8 mouse cellular contexts compared by ENCODE assay signal in genomic region chr5:138195463-138195862, GRCm38 (mm10). TPM values are rescaled to one million over a fixed set of nuclear protein-coding genes. Genes with fewer than 3 reads are reported as not detected.
A peak's percentile ranks its signal among the peaks of the same experiment; 100 is the strongest.
DNase-seq lines count a peak whose midpoint lies in the region; ATAC-seq and TF ChIP-seq lines count a peak whose summit lies in the region.

No protein-coding gene starts in this region.

- no peaks in the 10 kb centered on the region for H3K27me3 ChIP-seq in forebrain, embryonic 13.5 days
- no peaks in the 10 kb centered on the region for H3K27me3 ChIP-seq in limb, embryonic 14.5 days (ENCODE audit: control insufficient read depth, insufficient read depth, low read length)

- H3K9me3 ChIP-seq in forebrain, embryonic 13.5 days (replicated peaks) = no peaks in the 10 kb centered on the region
- no peaks in the 10 kb centered on the region for H3K9me3 ChIP-seq in limb, embryonic 14.5 days (ENCODE audit: control insufficient read depth, low read length)

- ATAC-seq in forebrain, embryonic 13.5 days = no peak
- ATAC-seq in limb, embryonic 14.5 days (ENCODE audit: low FRiP score, low read depth) = no peak

- peak overlapping the region; percentile 96 for H3K4me2 ChIP-seq in forebrain, embryonic 13.5 days
- peak overlapping the region; percentile 92 for H3K4me2 ChIP-seq in limb, embryonic 14.5 days (replicated peaks; ENCODE audit: low read depth, low read length, severe bottlenecking)

- no peak overlapping the region; the same call in 1 of the 2 replicates for H3K27ac ChIP-seq in left cerebral cortex, adult 2 months
- H3K27ac ChIP-seq in forebrain, embryonic 13.5 days = peak overlapping the region; percentile 81; the same call in 1 of the 2 replicates
- no peak overlapping the region for H3K27ac ChIP-seq in limb, embryonic 14.5 days (replicated peaks; ENCODE audit: low read depth, low read length)
- H3K27ac ChIP-seq in olfactory bulb, adult 2 months (ENCODE audit: insufficient read depth, low read depth, low read length) = peak overlapping the region; percentile 94; the same call in 1 of the 2 replicates

- H3K4me1 ChIP-seq in forebrain, embryonic 13.5 days = peaks cover 16% of the 10 kb centered on the region
- H3K4me1 ChIP-seq in limb, embryonic 14.5 days (ENCODE audit: control insufficient read depth, insufficient read depth, low read length) = peaks cover 11% of the 10 kb centered on the region; the same call in 1 of the 2 replicates
- peaks cover 3% of the 10 kb centered on the region; the same call in 1 of the 2 replicates for H3K4me1 ChIP-seq in olfactory bulb, adult 2 months (ENCODE audit: control insufficient read depth, insufficient read depth, low read length)

- TF ChIP-seq POLR2A in limb, embryonic 14.5 days (IDR thresholded peaks at IDR 0.05; ENCODE audit: borderline replicate concordance, extremely low read depth, insufficient read depth, insufficient read length) = no peak
- TF ChIP-seq POLR2A in olfactory bulb, adult 2 months (IDR thresholded peaks at IDR 0.05; ENCODE audit: insufficient read depth, low read depth, low read length) = no peak

- DNase-seq in left cerebral cortex, adult 2 months (ENCODE audit: extremely low spot score in 1 of 2, low spot score in 2 of 2) = no peak
- no peak for DNase-seq in left cerebral cortex, adult 8-10 months (ENCODE audit: low spot score in 2 of 2)
- no peak for DNase-seq in limb, embryonic 14.5 days (ENCODE audit: low spot score)
- no peak for DNase-seq in left cerebral cortex, postnatal 36 days (ENCODE audit: low spot score in 2 of 2)
- no peak for DNase-seq in cerebellum, adult 11 months
- no peak for DNase-seq in kidney, adult 11 months

- peak overlapping the region; percentile 91; the same call in 1 of the 2 replicates for H3K9ac ChIP-seq in forebrain, embryonic 13.5 days
- peak overlapping the region; percentile 91; the same call in 1 of the 2 replicates for H3K9ac ChIP-seq in limb, embryonic 14.5 days (ENCODE audit: low read depth, low read length, severe bottlenecking)

- intact Hi-C loops in left cerebral cortex, adult 2 months (cut with DNase I) = no loop called here
- intact Hi-C loops in left cerebral cortex, postnatal 36 days (cut with DNase I) = no loop called here

- H3K4me3 ChIP-seq in left cerebral cortex, adult 2 months = peak overlapping the region; percentile 87
- peak overlapping the region; percentile 77 for H3K4me3 ChIP-seq in forebrain, embryonic 13.5 days
- peak overlapping the region; percentile 74 for H3K4me3 ChIP-seq in limb, embryonic 14.5 days (replicated peaks; ENCODE audit: low read length)
- peak overlapping the region; percentile 79; the same call in 1 of the 2 replicates for H3K4me3 ChIP-seq in olfactory bulb, adult 2 months (ENCODE audit: insufficient read depth, low read depth, low read length)

- WGBS in forebrain, embryonic 13.5 days = 80% methylated on average over 7 of the region's 7 CpGs
- 76% methylated on average over 7 of the region's 7 CpGs for WGBS in limb, embryonic 14.5 days
- WGBS in olfactory bulb, adult 2 months = 41% methylated on average over 7 of the region's 7 CpGs

- no peak for TF ChIP-seq CTCF in left cerebral cortex, adult 2 months (IDR thresholded peaks at IDR 0.05)
- no peak for TF ChIP-seq CTCF in olfactory bulb, adult 2 months (IDR thresholded peaks at IDR 0.05; ENCODE audit: insufficient read depth, low read depth, low read length)

- peaks cover 28% of the 10 kb centered on the region for H3K36me3 ChIP-seq in forebrain, embryonic 13.5 days (ENCODE audit: poor library complexity, severe bottlenecking)
- peaks cover 27% of the 10 kb centered on the region for H3K36me3 ChIP-seq in limb, embryonic 14.5 days (ENCODE audit: control insufficient read depth, insufficient read depth, low read length)

RNA-seq across cellular contexts. Expression of gene Mblac1, which starts 1.3 kb away (rescaled TPM):
- total RNA-seq in left cerebral cortex, adult 2 months (2021) = 1 to 10 TPM; 7.8 to 9.3 TPM
- 1 to 10 TPM; 7.4 to 9.1 (median 8.5) TPM for total RNA-seq in left cerebral cortex, adult 8-10 months (2022)
- polyA plus RNA-seq in forebrain, embryonic 13.5 days (2015; fragmentation: Nextera tagmentation; extraction: Ambion mirVana) = 10.8 and 12.2 TPM in 2 replicates
- polyA plus RNA-seq in limb, embryonic 14.5 days (2012; rRNA removed) = 6.9 and 7.5 TPM in 2 replicates
- polyA plus RNA-seq in limb, embryonic 14.5 days (2014; fragmentation: Nextera tagmentation; extraction: Ambion mirVana) = 8.3 and 8.8 TPM in 2 replicates
- polyA plus RNA-seq in olfactory bulb, adult 2 months (2012; ENCODE audit: insufficient read depth, insufficient read length, low replicate concordance, missing spikeins) = not detected in 2 replicates
- 10 to 100 TPM in 1 of 2 experiments, 1 to 10 TPM in 1; 8.7 to 11.6 TPM for total RNA-seq in left cerebral cortex, postnatal 36 days (2021)

RNA-seq across cellular contexts. Expression of gene Cnpy4, which starts 8.2 kb away (rescaled TPM):
- total RNA-seq in left cerebral cortex, adult 2 months (2021) = 10 to 100 TPM; 13.5 to 17.1 TPM
- total RNA-seq in left cerebral cortex, adult 8-10 months (2022) = 10 to 100 TPM; 11.7 to 14.7 (median 12.5) TPM
- polyA plus RNA-seq in forebrain, embryonic 13.5 days (2015; fragmentation: Nextera tagmentation; extraction: Ambion mirVana) = 48.1 and 48.2 TPM in 2 replicates
- 35.8 and 50.6 TPM in 2 replicates for polyA plus RNA-seq in limb, embryonic 14.5 days (2012; rRNA removed)
- 60.7 and 65.7 TPM in 2 replicates for polyA plus RNA-seq in limb, embryonic 14.5 days (2014; fragmentation: Nextera tagmentation; extraction: Ambion mirVana)
- polyA plus RNA-seq in olfactory bulb, adult 2 months (2012; ENCODE audit: insufficient read depth, insufficient read length, low replicate concordance, missing spikeins) = 309 TPM in 1 of 2 replicates, not detected in the other
- total RNA-seq in left cerebral cortex, postnatal 36 days (2021) = 10 to 100 TPM; 14.5 to 18.0 TPM

RNA-seq across cellular contexts. Expression of gene Taf6, which starts 8.2 kb away (rescaled TPM):
- total RNA-seq in left cerebral cortex, adult 2 months (2021) = 10 to 100 TPM; 43.8 to 45.2 TPM
- 10 to 100 TPM; 34.6 to 42.1 (median 38.8) TPM for total RNA-seq in left cerebral cortex, adult 8-10 months (2022)
- 115 and 121 TPM in 2 replicates for polyA plus RNA-seq in forebrain, embryonic 13.5 days (2015; fragmentation: Nextera tagmentation; extraction: Ambion mirVana)
- 90.0 and 109 TPM in 2 replicates for polyA plus RNA-seq in limb, embryonic 14.5 days (2012; rRNA removed)
- 75.6 and 86.0 TPM in 2 replicates for polyA plus RNA-seq in limb, embryonic 14.5 days (2014; fragmentation: Nextera tagmentation; extraction: Ambion mirVana)
- polyA plus RNA-seq in olfactory bulb, adult 2 months (2012; ENCODE audit: insufficient read depth, insufficient read length, low replicate concordance, missing spikeins) = not detected in 2 replicates
- total RNA-seq in left cerebral cortex, postnatal 36 days (2021) = 10 to 100 TPM; 36.1 to 41.1 TPM

RNA-seq across cellular contexts. Expression of gene Mcm7, which starts 23.2 kb away (rescaled TPM):
- total RNA-seq in left cerebral cortex, adult 2 months (2021) = 10 to 100 TPM; 16.0 to 18.9 TPM
- total RNA-seq in left cerebral cortex, adult 8-10 months (2022) = 10 to 100 TPM; 15.2 to 17.9 (median 15.9) TPM
- 258 and 276 TPM in 2 replicates for polyA plus RNA-seq in forebrain, embryonic 13.5 days (2015; fragmentation: Nextera tagmentation; extraction: Ambion mirVana)
- polyA plus RNA-seq in limb, embryonic 14.5 days (2012; rRNA removed) = 136 and 149 TPM in 2 replicates
- polyA plus RNA-seq in limb, embryonic 14.5 days (2014; fragmentation: Nextera tagmentation; extraction: Ambion mirVana) = 144 and 152 TPM in 2 replicates
- polyA plus RNA-seq in olfactory bulb, adult 2 months (2012; ENCODE audit: insufficient read depth, insufficient read length, low replicate concordance, missing spikeins) = not detected in 2 replicates
- 10 to 100 TPM; 14.3 to 15.3 TPM for total RNA-seq in left cerebral cortex, postnatal 36 days (2021)

RNA-seq across cellular contexts. Expression of gene Ap4m1, which starts 23.7 kb away (rescaled TPM):
- total RNA-seq in left cerebral cortex, adult 2 months (2021) = 10 to 100 TPM; 24.5 to 28.5 TPM
- 10 to 100 TPM; 21.6 to 28.1 (median 24.0) TPM for total RNA-seq in left cerebral cortex, adult 8-10 months (2022)
- polyA plus RNA-seq in forebrain, embryonic 13.5 days (2015; fragmentation: Nextera tagmentation; extraction: Ambion mirVana) = 29.2 and 29.7 TPM in 2 replicates
- polyA plus RNA-seq in limb, embryonic 14.5 days (2012; rRNA removed) = 73.4 and 107 TPM in 2 replicates
- 18.6 and 19.9 TPM in 2 replicates for polyA plus RNA-seq in limb, embryonic 14.5 days (2014; fragmentation: Nextera tagmentation; extraction: Ambion mirVana)
- not detected in 2 replicates for polyA plus RNA-seq in olfactory bulb, adult 2 months (2012; ENCODE audit: insufficient read depth, insufficient read length, low replicate concordance, missing spikeins)
- 10 to 100 TPM; 20.1 to 26.6 TPM for total RNA-seq in left cerebral cortex, postnatal 36 days (2021)

Comparison
In these comparisons a context has a peak if more than half of its experiments do, and no peak if none do; other contexts are left out.
1. H3K27ac ChIP-seq: peak in forebrain, embryonic 13.5 days (single experiment) and olfactory bulb, adult 2 months (single experiment); none in left cerebral cortex, adult 2 months (single experiment) and limb, embryonic 14.5 days (single experiment).
2. Peak in every context shown above with its lines, with median percentiles within 50 percentile points of each other: H3K4me3 ChIP-seq.